Mouse (Mus musculus): ENCODE results near the gene Tmem156. TPM values are rescaled to one million over a fixed set of nuclear protein-coding genes. Genes with fewer than 3 reads are reported as not detected.

Tmem156 gene
- polyA plus RNA-seq (2016; fragmentation: Nextera tagmentation; extraction: Ambion mirVana) = 0.23 TPM in 1 of 2 replicates, not detected in the other

DNA sequence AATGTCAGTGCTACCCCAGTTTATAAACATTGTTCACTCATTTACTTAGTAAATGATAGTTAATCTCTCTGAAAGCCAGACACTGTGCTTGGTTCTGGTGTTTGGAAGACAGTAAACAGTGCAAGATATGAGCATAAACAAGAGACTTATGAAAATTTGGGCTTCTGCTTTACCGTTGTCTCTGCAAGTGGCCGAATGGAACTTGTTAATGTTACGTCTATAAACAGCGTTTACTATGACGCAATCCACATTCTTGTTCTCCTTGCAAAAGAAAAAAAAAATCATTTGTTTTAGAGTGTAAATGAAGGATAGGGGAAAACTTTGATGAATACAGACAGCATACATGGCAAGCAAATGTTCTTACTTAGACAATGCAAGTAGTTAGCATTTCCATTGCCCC is at the start of gene Tmem156:
Gene Tmem156, minus strand, starts transcription at position 212 of the 400 bp plus-strand sequence.
- H3K4me3 ChIP-seq = no peak within 1 kb of the TSS
- WGBS = 81% methylated on average over 5 of the region's 5 CpGs
- no peaks in the 10 kb centered on the region for H3K27me3 ChIP-seq (ENCODE audit: low read depth, poor library complexity, severe bottlenecking)
- H3K27ac ChIP-seq = peak within 1 kb of the TSS; percentile 31; the same call in 1 of the 2 replicates
- DNase-seq (ENCODE audit: low spot score) = no peak
- peaks cover 29% of the 10 kb centered on the region for H3K4me1 ChIP-seq
- H3K36me3 ChIP-seq = no peaks in the 10 kb centered on the region
- H3K9me3 ChIP-seq (replicated peaks) = no peaks in the 10 kb centered on the region

DNA sequence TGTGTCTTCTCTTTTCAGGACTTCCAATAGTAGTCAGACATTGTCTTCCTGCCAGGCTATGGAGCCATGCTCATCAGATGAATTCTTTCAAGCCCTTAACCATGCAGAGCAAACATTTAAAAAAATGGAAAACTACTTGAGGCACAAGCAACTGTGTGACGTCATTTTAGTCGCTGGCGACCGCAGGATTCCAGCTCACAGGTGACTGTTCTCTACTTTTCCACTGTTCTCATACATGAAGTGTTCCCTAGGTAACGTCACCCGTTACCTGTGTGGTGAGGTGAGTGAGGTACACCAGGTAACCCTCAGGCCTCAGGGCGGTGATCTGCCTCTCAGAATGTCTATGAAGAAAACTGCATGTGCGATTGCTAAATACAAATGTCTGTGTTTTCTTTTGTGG is 49.3 kb upstream of the Tmem156 start:
- Histone ChIP-seq H3K4me3 (no peak overlapping the region), H3K4me1 (0 out of 2 replicates have a peak, but pooled peaks cover 4% of the 10 kb centered on the region), H3K27ac (no peak overlapping the region), H3K27me3 (ENCODE audit: low read depth, poor library complexity, severe bottlenecking) (no peaks in the 10 kb centered on the region), H3K9me3 (replicated peaks) (no peaks in the 10 kb centered on the region), H3K36me3 (peaks cover 19% of the 10 kb centered on the region)
- DNase-seq (ENCODE audit: low spot score) = no peak
- 90% methylated on average over 8 of the region's 8 CpGs for WGBS

DNA sequence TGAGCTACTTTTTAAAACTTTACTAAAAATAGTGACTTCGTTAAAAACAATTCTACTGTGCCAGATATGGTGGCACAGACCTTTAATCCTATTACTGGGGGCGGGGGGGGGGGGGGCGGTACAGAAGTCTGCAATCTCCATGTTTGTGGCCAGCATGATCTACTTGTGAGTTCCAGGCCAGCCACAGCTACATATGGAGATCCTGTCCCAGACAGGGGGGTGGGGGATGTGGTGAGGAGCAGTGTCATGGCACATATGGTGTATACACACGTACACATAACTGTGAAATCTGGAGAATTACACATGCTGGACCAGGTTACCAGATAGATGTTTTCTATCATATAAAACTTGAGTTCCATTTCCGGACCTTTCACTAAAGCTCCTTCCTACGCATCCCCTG is 45.1 kb upstream of the Tmem156 start:
- Histone ChIP-seq H3K9me3 (replicated peaks) (no peaks in the 10 kb centered on the region), H3K4me1 (0 out of 2 replicates have a peak, but pooled peaks cover under 1% of the 10 kb centered on the region), H3K27ac (no peak overlapping the region), H3K27me3 (ENCODE audit: low read depth, poor library complexity, severe bottlenecking) (no peaks in the 10 kb centered on the region), H3K36me3 (no peaks in the 10 kb centered on the region), H3K4me3 (no peak overlapping the region)
- 89% methylated on average over 6 of the region's 6 CpGs for WGBS
- no peak for DNase-seq (ENCODE audit: low spot score)

DNA sequence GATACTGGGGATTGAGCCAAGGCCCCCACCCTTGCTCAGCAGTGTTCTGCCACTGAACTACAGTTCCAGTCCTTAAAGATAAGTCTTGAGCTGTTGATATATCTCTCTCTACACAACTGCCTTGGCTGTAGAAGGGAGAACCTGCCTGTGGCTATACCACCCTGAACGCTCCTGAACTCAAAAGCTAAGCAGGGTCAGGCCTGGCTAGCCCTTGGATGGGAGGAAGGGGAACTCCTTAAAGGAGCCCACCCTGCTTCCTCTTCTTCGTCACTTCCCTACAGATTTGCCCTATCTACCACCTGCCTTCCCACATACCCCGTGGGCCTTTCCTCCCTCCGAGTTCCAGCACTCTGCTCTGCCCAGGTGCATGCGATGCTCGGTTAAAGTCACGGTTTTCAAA is 44.2 kb upstream of the Tmem156 start:
- Histone ChIP-seq H3K27ac (no peak overlapping the region), H3K27me3 (ENCODE audit: low read depth, poor library complexity, severe bottlenecking) (peaks cover 6% of the 10 kb centered on the region; the same call in 1 of the 2 replicates), H3K9me3 (replicated peaks) (no peaks in the 10 kb centered on the region), H3K4me1 (peaks cover 5% of the 10 kb centered on the region), H3K36me3 (no peaks in the 10 kb centered on the region), H3K4me3 (no peak overlapping the region)
- no peak for DNase-seq (ENCODE audit: low spot score)
- 88% methylated on average over 7 of the region's 7 CpGs for WGBS

DNA sequence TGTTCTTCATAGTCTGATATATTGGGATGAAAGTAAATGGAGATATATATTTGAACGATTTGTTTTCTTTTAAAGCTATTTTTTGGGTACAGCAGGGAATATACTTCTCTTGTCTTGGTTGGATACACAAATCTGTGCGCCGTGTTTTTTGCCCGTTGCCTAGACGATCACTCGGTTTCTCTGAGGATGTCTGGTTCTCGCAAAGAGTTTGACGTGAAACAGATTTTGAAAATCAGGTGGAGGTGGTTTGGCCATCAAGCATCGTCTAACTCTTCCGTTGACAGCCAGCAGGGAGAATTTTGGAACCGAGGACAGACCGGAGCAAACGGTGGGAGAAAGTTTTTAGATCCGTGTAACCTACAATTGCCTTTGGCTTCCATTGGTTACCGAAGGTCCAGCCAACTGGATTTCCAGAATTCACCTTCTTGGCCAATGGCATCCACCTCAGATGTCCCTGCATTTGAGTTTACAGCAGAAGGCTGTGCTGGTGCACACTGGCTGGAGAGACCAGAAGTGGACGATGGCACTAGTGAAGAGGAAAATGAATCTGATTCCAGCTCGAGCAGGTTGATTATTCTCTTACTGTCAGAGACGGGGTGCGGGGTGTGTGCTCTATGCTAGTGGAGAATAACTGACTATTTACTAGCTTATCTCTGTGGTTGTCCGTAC is 39.4 kb upstream of the Tmem156 start:
- WGBS = 22% methylated on average over 20 of the region's 20 CpGs
- Histone ChIP-seq H3K9me3 (replicated peaks) (no peaks in the 10 kb centered on the region), H3K4me1 (peaks cover 10% of the 10 kb centered on the region), H3K4me3 (peak overlapping the region; percentile 47), H3K36me3 (no peaks in the 10 kb centered on the region), H3K27ac (no peak overlapping the region; the same call in 1 of the 2 replicates), H3K27me3 (ENCODE audit: low read depth, poor library complexity, severe bottlenecking) (peaks cover 6% of the 10 kb centered on the region; the same call in 1 of the 2 replicates)
- peak; percentile 42 for DNase-seq (ENCODE audit: low spot score)

DNA sequence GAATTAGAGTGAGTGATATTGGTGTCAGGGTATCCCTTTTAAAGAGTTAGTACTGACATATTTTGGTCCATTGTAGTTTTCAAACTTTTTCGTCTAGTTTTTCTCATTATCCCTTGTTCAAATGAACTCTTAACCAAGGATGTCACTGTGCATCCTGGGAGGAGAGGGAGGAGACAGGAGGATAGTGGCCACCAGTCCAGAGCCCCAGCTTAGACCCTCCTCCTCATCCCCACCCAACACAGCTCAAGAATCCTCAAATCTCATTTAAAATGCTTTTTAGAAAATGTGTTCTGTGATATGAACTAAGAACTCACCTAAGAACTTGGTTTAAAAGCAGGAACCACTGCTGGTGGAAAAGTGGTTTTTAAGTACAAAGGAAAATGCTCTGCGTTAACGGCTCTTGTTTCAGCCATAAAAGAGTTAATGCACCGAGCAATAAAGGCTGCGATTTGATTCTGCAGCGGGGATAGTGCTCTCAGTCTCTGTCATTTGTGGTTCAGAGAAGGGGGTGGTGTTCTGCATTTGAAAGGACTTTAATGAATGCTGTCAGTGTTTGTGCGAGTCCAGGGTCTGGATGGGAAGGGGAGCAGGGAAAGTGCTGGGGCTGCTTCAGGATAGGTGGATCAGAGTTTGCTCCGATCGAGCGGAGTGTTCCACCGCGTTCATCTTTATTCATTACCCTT is 38.7 kb upstream of the Tmem156 start:
- peak overlapping the region; percentile 30; the same call in 1 of the 2 replicates for H3K27ac ChIP-seq
- no peaks in the 10 kb centered on the region for H3K36me3 ChIP-seq
- peak overlapping the region; percentile 47 for H3K4me3 ChIP-seq
- WGBS = 5% methylated on average over 12 of the region's 12 CpGs
- H3K27me3 ChIP-seq (ENCODE audit: low read depth, poor library complexity, severe bottlenecking) = peaks cover 6% of the 10 kb centered on the region; the same call in 1 of the 2 replicates
- DNase-seq (ENCODE audit: low spot score) = peak; percentile 45
- peaks cover 10% of the 10 kb centered on the region for H3K4me1 ChIP-seq
- H3K9me3 ChIP-seq (replicated peaks) = no peaks in the 10 kb centered on the region

DNA sequence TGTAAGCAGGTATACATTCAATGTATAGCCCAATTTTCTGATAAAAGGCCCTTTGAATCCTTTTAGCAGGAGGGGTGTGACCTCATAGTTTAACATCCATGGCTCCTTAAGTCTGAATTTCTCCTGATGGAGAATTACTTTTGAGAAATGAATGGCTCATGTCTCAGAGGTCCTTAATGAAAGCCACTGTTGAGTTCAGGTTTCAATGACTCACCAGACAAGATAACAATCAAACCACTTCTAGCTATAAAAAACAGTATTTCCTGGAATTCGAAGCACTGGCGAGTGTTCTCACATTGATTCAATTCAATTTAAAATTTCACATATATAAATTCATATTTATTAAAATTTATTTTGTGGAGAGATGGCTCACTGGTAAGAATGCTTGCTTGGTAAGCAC is 36.5 kb upstream of the Tmem156 start:
- Histone ChIP-seq H3K9me3 (replicated peaks) (no peaks in the 10 kb centered on the region), H3K4me3 (no peak overlapping the region), H3K4me1 (peaks cover 10% of the 10 kb centered on the region), H3K27me3 (ENCODE audit: low read depth, poor library complexity, severe bottlenecking) (peaks cover 6% of the 10 kb centered on the region; the same call in 1 of the 2 replicates), H3K36me3 (no peaks in the 10 kb centered on the region), H3K27ac (no peak overlapping the region)
- WGBS = 89% methylated on average over 2 of the region's 2 CpGs
- no peak for DNase-seq (ENCODE audit: low spot score)

DNA sequence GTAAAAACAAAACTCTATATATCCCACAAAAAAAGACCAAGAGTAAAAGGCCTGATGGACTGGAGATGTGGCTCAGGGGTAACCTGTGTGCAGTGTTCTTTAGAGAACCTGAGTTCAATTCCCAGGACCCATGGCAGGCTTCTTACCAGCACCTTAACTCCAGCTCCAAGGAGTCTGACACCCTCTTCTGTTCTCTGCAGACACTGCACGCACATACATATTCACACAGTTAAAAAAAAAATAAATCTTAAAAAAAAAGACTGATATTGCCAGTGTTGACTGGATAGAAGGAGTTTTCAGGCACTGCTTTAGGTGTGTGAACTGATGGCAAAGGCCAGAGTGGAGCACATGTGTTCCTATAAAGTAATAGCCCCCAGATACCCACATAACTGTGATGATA is 34.2 kb upstream of the Tmem156 start:
- Histone ChIP-seq H3K9me3 (replicated peaks) (no peaks in the 10 kb centered on the region), H3K36me3 (no peaks in the 10 kb centered on the region), H3K4me3 (no peak overlapping the region), H3K4me1 (peaks cover 5% of the 10 kb centered on the region; the same call in 1 of the 2 replicates), H3K27ac (no peak overlapping the region), H3K27me3 (ENCODE audit: low read depth, poor library complexity, severe bottlenecking) (no peaks in the 10 kb centered on the region)
- WGBS = 97% methylated on average over 1 of the region's 1 CpGs
- no peak for DNase-seq (ENCODE audit: low spot score)

DNA sequence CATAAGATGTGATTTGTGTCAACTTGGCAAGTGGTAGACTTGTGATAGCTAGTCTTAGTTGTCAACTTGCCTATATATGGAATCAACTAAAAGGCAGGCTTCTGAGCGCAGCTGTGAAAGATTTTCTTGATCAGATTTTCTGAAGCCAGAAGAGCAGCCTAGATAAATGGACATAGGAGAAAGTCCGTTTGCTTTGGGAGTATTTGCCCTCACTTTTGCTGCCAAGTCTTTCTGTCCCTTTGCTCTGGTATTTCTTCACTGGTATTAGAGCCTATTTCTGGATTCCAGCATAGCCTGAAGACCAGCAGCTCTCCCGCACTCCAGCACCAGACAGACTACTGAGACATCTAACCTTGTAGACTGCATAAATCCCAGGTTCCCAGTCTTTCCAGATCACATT is 30.7 kb upstream of the Tmem156 start:
- Histone ChIP-seq H3K36me3 (no peaks in the 10 kb centered on the region), H3K4me3 (no peak overlapping the region), H3K4me1 (no peaks in the 10 kb centered on the region), H3K27ac (no peak overlapping the region), H3K9me3 (replicated peaks) (no peaks in the 10 kb centered on the region), H3K27me3 (ENCODE audit: low read depth, poor library complexity, severe bottlenecking) (no peaks in the 10 kb centered on the region)
- DNase-seq (ENCODE audit: low spot score) = no peak
- 94% methylated on average over 3 of the region's 3 CpGs for WGBS

DNA sequence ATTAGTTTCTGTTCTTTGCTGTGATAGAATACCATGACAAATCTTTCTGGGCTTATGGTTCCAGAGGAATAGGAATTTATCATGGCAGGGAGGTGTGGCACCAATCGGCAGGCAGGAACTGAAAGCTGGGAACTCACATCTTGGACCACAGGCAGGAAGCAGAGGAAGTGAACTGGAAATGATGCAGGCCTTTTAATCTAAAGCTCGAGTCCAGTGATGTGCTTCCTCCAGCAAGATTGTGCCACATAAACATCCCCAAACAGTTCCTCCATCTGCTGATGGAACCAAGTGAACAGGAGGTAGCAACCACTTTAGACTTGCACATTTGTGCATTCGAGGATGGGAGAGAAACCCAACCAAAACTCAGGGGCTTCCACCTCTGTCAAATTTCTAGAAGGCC is 28.0 kb upstream of the Tmem156 start:
- Histone ChIP-seq H3K27ac (no peak overlapping the region), H3K4me1 (no peaks in the 10 kb centered on the region), H3K4me3 (no peak overlapping the region), H3K27me3 (ENCODE audit: low read depth, poor library complexity, severe bottlenecking) (no peaks in the 10 kb centered on the region), H3K36me3 (peaks cover 14% of the 10 kb centered on the region), H3K9me3 (replicated peaks) (no peaks in the 10 kb centered on the region)
- DNase-seq (ENCODE audit: low spot score) = no peak
- WGBS = 83% methylated on average over 3 of the region's 3 CpGs

DNA sequence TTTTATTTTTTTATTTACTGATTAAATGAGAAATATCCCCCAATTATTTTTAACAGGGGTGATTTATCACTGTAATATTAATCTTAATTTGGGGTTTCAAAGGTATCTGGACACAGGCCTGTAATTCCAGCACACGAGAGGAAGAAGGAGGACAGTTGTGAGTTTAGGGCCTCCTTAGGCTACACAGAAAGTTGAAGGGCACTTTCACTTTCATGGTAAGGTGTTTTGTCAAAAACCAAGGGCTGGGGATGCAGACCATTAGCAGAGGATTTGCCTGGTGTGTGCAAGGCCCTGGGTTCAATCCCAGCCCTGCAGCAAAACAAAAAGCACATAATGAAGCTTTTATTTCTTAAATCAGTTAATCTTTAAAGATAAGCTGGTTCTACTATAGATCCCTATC is 27.6 kb upstream of the Tmem156 start:
- DNase-seq (ENCODE audit: low spot score) = no peak
- H3K4me3 ChIP-seq = no peak overlapping the region
- 69% methylated on average over 1 of the region's 1 CpGs for WGBS

DNA sequence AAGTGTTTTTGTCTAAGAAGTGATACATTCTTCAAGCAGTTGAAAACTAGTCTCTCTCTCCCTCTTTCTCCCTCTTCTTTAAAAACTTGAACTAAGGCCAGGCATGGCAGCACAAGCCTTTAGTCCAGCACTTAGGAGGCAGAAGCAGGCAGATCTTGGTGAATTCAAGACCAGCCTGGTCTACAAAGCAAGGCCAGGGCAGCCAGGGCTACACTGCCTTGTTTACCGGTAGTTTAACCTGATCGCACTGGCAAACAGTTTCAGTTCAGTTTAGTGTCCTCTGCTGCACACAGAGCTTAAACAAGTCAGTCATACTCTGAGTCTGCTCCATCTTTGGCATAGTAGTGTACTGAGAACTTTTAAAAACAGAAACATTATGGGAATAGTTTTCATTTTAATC is 24.9 kb upstream of the Tmem156 start:
- Histone ChIP-seq H3K9me3 (replicated peaks) (no peaks in the 10 kb centered on the region), H3K27me3 (ENCODE audit: low read depth, poor library complexity, severe bottlenecking) (no peaks in the 10 kb centered on the region), H3K4me1 (no peaks in the 10 kb centered on the region), H3K36me3 (peaks cover 14% of the 10 kb centered on the region), H3K27ac (no peak overlapping the region), H3K4me3 (no peak overlapping the region)
- WGBS = 98% methylated on average over 2 of the region's 2 CpGs
- DNase-seq (ENCODE audit: low spot score) = no peak

More for the DNA sequence above, 27.6 kb upstream of the Tmem156 start:
- Histone ChIP-seq H3K36me3 (peaks cover 14% of the 10 kb centered on the region), H3K27ac (no peak overlapping the region), H3K9me3 (replicated peaks) (no peaks in the 10 kb centered on the region), H3K27me3 (ENCODE audit: low read depth, poor library complexity, severe bottlenecking) (no peaks in the 10 kb centered on the region), H3K4me1 (no peaks in the 10 kb centered on the region)

DNA sequence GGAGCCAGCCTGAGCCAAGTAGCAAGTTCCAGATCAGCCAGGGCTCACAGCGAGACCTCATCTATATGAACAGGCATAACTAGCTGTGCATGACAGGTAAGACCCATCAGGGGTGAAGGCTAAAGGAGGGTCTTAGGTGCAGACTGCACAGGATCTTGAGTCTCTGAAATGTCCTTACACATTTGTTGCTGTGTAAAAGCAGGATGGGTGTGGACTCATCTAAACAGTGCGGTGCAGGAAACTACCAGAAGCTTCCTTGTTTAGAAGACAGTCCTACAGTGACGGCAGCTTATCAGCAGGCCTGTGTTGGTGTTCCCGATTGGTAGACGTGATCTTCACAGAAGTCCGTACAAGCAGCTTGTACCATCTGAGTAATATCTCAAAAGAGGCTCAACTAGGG is 21.4 kb upstream of the Tmem156 start:
- whole genome bisulfite sequencing = 90% methylated on average over 6 of the region's 6 CpGs
- Histone ChIP-seq H3K36me3 (peaks cover 14% of the 10 kb centered on the region), H3K9me3 (replicated peaks) (no peaks in the 10 kb centered on the region), H3K27me3 (ENCODE audit: low read depth, poor library complexity, severe bottlenecking) (no peaks in the 10 kb centered on the region), H3K4me3 (no peak overlapping the region), H3K4me1 (peaks cover 10% of the 10 kb centered on the region; the same call in 1 of the 2 replicates), H3K27ac (no peak overlapping the region)
- DNase-seq (ENCODE audit: low spot score) = no peak

Measured in limb, embryonic 10.5 days (tissue).